Mouse (Mus musculus) neural tube, embryonic 12.5 days (tissue): Measurements from ENCODE around the gene Mapk8. TPM values are rescaled to one million over a fixed set of nuclear protein-coding genes. Genes with fewer than 3 reads are reported as not detected.
A peak's percentile ranks its signal among the peaks of the same experiment; 100 is the strongest.

Source experiments
- ATAC-seq: fragments of 200-750 bp; cut with Nextera tagmentation; 2 replicates; pipeline ENCODE4 v1.8.0; 2017; ENCODE audit warnings: low read depth, mild to moderate bottlenecking, moderate TSS enrichment, moderate library complexity; ENCODE audit not compliant: low FRiP score
- H3K27ac ChIP-seq: fragments of 300-500 bp; sonication (generic); 2 replicates; pipeline ENCODE4 v1.5.1; 2016
- H3K27me3 ChIP-seq: fragments of 300-500 bp; sonication (generic); replicated peaks from 2 replicates; pipeline ENCODE4 v1.6.1; 2016; ENCODE audit warnings: mild to moderate bottlenecking
- H3K36me3 ChIP-seq: fragments of 300-500 bp; sonication (generic); 2 replicates; pipeline ENCODE4 v1.6.1; 2016; ENCODE audit warnings: mild to moderate bottlenecking
- H3K4me1 ChIP-seq: fragments of 300-500 bp; sonication (generic); 2 replicates; pipeline ENCODE4 v1.6.1; 2016
- H3K4me2 ChIP-seq: fragments of 300-500 bp; sonication (generic); replicated peaks from 2 replicates; pipeline ENCODE4 v1.6.1; 2016; ENCODE audit warnings: mild to moderate bottlenecking
- H3K4me3 ChIP-seq: fragments of 300-500 bp; sonication (generic); 2 replicates; pipeline ENCODE4 v1.5.1; 2016
- H3K9ac ChIP-seq: fragments of 300-500 bp; sonication (generic); 2 replicates; pipeline ENCODE4 v1.6.1; 2016; ENCODE audit warnings: mild to moderate bottlenecking
- H3K9me3 ChIP-seq: fragments of 300-500 bp; sonication (generic); 2 replicates; pipeline ENCODE4 v1.6.1; 2016; ENCODE audit warnings: mild to moderate bottlenecking
- WGBS: fragments of 180-500 bp; shearing (Covaris S2); methylation state at CpG from one replicate; pipeline ENCODE4 v1.1.7; 2016; 5-methylcytosine and 5-hydroxymethylcytosine counted together
- polyA plus RNA-seq: library from polyadenylated mRNA; unstranded; fragments of >200 nt; fragmentation: Nextera tagmentation; extraction: Ambion mirVana; gene quantifications from 2 replicates; pipeline ENCODE4 v1.2.1, GENCODE M21; 2016

Gene Mapk8
- polyA plus RNA-seq, 1 experiment from 2014 or later = 32.7 TPM

DNA sequence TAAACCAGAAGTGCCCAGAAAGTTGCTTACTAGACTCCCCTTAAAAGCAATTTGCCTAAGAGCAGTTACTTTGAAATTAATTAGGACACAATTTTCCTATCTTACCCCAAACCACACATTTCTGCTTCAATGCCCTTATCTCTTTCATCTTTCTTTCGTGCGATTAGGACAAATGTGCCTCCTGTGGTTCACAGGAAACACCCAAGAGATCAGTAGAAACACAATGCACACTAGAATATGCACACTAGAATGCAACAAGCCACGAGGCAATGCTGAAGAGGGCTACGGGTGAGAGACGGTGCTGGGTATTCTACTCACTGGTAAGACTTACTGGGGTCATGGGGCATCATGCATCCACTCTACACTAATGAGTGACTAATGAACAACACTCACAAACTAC is 68.2 kb downstream of the Mapk8 start:
- ATAC-seq = no peak

DNA sequence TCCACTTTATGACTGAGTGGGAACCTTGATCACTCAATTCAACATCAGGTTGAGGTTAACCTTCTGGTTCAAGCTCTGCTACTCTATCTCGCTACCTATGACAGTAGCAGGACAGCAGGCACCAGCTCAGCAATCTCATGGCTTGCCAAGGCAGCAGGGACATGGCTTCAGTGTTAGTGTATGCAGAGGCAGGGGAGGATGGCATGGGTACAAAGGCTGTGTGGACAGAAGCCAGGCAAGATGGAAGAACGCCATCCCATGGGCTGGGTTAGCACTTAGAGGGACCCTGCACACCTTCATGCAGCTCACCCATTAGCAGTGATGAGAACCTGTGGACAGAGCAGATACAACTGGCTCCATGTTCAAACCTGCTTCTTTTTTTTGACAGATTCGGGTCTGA is 69.7 kb downstream of the Mapk8 start:
- Histone ChIP-seq H3K9ac (no peak overlapping the region), H3K36me3 (peaks cover 14% of the 10 kb centered on the region), H3K27me3 (no peaks in the 10 kb centered on the region), H3K27ac (no peak overlapping the region), H3K4me3 (no peak overlapping the region), H3K4me1 (no peaks in the 10 kb centered on the region), H3K4me2 (no peak overlapping the region), H3K9me3 (no peaks in the 10 kb centered on the region)
- no peak for ATAC-seq
- WGBS = 94% methylated on average over 3 of the region's 3 CpGs

More for the DNA sequence above, 68.2 kb downstream of the Mapk8 start:
- WGBS = 88% methylated on average over 5 of the region's 5 CpGs
- Histone ChIP-seq H3K27ac (no peak overlapping the region), H3K4me3 (no peak overlapping the region), H3K4me2 (no peak overlapping the region), H3K36me3 (peaks cover 18% of the 10 kb centered on the region), H3K27me3 (no peaks in the 10 kb centered on the region), H3K4me1 (no peaks in the 10 kb centered on the region), H3K9me3 (no peaks in the 10 kb centered on the region), H3K9ac (no peak overlapping the region)

GRCm38 (mm10) chr14:33374089-33374488 is 72.9 kb downstream of the Mapk8 start:
- ATAC-seq = no peak

DNA sequence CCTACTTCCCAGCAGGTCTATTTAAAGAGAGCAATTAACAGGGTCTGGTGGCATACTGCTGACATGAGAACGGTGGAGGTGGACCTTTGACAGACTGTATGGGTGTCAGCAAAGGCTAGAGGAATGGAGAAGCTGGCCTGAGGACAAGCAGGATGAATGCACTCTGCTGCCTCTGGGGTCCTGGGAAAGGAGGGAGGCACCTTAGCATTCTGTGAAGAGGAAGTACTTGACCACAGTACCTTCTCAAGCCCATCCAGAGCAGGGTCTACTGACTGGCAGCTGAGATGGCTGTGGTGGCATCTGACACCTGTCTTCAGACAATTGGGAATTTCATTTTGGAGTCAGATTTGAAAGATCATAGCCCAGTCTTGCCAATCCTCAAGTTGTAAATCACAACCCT is 73.7 kb downstream of the Mapk8 start:
- Histone ChIP-seq H3K4me2 (no peak overlapping the region), H3K4me1 (peaks cover 3% of the 10 kb centered on the region; the same call in 1 of the 2 replicates), H3K27me3 (no peaks in the 10 kb centered on the region), H3K9me3 (no peaks in the 10 kb centered on the region), H3K36me3 (peaks cover 3% of the 10 kb centered on the region), H3K9ac (no peak overlapping the region), H3K4me3 (no peak overlapping the region), H3K27ac (no peak overlapping the region)
- no peak for ATAC-seq
- WGBS = 38% methylated on average over 1 of the region's 1 CpGs

More at GRCm38 (mm10) chr14:33374089-33374488, 72.9 kb downstream of the Mapk8 start:
- H3K4me3 ChIP-seq = no peak overlapping the region
- H3K9me3 ChIP-seq = no peaks in the 10 kb centered on the region
- H3K27ac ChIP-seq = no peak overlapping the region
- H3K4me1 ChIP-seq = peaks cover 3% of the 10 kb centered on the region; the same call in 1 of the 2 replicates
- H3K4me2 ChIP-seq = no peak overlapping the region
- whole genome bisulfite sequencing = 84% methylated on average over 1 of the region's 1 CpGs
- no peak overlapping the region for H3K9ac ChIP-seq
- H3K36me3 ChIP-seq = peaks cover 4% of the 10 kb centered on the region
- H3K27me3 ChIP-seq = no peaks in the 10 kb centered on the region

GRCm38 (mm10) chr14:33371248-33371647 is 75.7 kb downstream of the Mapk8 start:
- ATAC-seq = peak; percentile 57; the same call in 1 of the 2 replicates
- Histone ChIP-seq H3K27me3 (no peaks in the 10 kb centered on the region), H3K9ac (no peak overlapping the region), H3K9me3 (no peaks in the 10 kb centered on the region), H3K27ac (no peak overlapping the region), H3K36me3 (no peaks in the 10 kb centered on the region), H3K4me1 (peaks cover 11% of the 10 kb centered on the region), H3K4me3 (no peak overlapping the region), H3K4me2 (no peak overlapping the region)
- WGBS = 15% methylated on average over 3 of the region's 3 CpGs

- no peak for ATAC-seq
- WGBS = 15% methylated on average over 7 of the region's 7 CpGs
- no peaks in the 10 kb centered on the region for H3K27me3 ChIP-seq
- no peaks in the 10 kb centered on the region for H3K9me3 ChIP-seq
- H3K9ac ChIP-seq = no peak overlapping the region
- H3K4me2 ChIP-seq = peak overlapping the region; percentile 17; the same call in 1 of the 2 replicates
- no peak overlapping the region for H3K4me3 ChIP-seq
- H3K27ac ChIP-seq = no peak overlapping the region
- no peaks in the 10 kb centered on the region for H3K36me3 ChIP-seq
- H3K4me1 ChIP-seq = peaks cover 11% of the 10 kb centered on the region
Observed at GRCm38 (mm10) chr14:33370056-33370455, 76.9 kb downstream of the Mapk8 start.

DNA sequence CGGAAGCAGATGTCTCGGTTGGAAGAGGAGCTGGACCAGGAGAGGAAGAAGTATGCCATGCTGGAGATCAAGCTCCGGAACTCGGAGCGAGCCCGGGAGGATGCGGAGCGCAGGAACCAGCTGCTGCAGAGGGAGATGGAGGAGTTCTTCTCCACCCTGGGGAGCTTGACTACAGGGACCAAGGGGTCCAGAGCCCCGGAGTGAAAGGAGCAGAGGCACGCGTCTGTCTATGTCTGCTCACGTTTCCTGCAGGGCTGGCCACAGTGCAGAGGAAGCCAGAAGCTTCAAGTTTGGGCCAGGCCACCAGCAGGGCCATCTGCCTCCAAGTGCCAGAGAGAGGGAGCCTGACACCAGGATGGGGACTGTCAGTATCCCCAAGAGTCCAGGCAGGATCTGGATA is 77.6 kb downstream of the Mapk8 start:
- peaks cover 11% of the 10 kb centered on the region for H3K4me1 ChIP-seq
- H3K27ac ChIP-seq = no peak overlapping the region
- H3K36me3 ChIP-seq = no peaks in the 10 kb centered on the region
- H3K9ac ChIP-seq = no peak overlapping the region
- WGBS = 85% methylated on average over 12 of the region's 12 CpGs
- H3K9me3 ChIP-seq = no peaks in the 10 kb centered on the region
- no peak overlapping the region for H3K4me3 ChIP-seq
- no peaks in the 10 kb centered on the region for H3K27me3 ChIP-seq
- ATAC-seq = no peak
- H3K4me2 ChIP-seq = no peak overlapping the region

DNA sequence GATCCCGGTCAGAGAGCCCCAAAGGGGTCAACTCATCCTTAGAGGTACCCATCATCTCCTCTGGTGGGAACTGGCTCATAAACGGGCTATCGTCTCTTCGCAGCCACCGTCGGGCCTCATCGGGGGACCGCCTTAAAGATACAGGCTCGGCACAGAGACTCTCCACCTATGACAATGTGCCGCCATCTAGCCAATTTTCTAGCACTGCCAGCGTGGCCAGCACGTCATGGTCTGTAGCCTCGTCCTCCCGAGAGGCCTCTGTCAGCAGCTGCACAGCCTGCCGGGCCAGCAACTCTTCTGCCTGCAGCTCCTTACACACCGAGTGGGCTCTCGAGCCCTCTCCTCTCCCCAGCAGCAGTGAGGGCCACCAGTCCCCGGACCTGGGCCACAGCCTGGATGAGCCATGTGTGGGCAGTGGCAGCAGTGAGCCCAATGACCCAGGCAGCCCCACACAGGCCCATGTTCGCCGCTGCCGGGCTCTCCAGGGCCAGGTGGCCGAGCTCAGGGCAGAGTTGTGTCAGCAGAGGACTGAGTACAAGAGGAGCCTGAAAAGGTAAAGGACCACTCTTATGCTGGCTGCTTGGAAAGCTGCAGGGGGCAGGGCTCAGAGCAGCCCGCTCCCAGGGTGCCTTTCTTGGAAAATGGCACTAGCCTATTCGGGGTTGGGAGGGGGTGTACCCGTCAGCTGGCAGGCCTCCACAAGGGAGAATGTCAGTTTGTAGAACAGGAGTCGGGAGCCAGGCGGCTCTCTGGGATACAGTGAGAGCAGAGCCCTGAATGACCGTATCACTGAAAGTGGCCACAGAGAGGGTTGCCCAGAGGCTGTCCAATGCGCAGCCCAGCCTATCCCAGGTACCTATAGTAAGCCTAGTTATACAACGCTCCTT is 79.8 kb downstream of the Mapk8 start:
- no peak overlapping the region for H3K4me3 ChIP-seq
- peak; percentile 35; the same call in 1 of the 2 replicates for ATAC-seq
- WGBS = 72% methylated on average over 30 of the region's 30 CpGs
- no peak overlapping the region for H3K9ac ChIP-seq
- H3K4me2 ChIP-seq = no peak overlapping the region
- H3K36me3 ChIP-seq = no peaks in the 10 kb centered on the region
- H3K27me3 ChIP-seq = no peaks in the 10 kb centered on the region
- H3K27ac ChIP-seq = no peak overlapping the region
- H3K9me3 ChIP-seq = no peaks in the 10 kb centered on the region
- peaks cover 19% of the 10 kb centered on the region for H3K4me1 ChIP-seq

GRCm38 (mm10) chr14:33364061-33364460 is 82.9 kb downstream of the Mapk8 start:
- no peak overlapping the region for H3K4me2 ChIP-seq
- no peak overlapping the region for H3K27ac ChIP-seq
- H3K36me3 ChIP-seq = no peaks in the 10 kb centered on the region
- no peaks in the 10 kb centered on the region for H3K27me3 ChIP-seq
- 86% methylated on average over 2 of the region's 2 CpGs for WGBS
- no peak overlapping the region for H3K9ac ChIP-seq
- H3K4me1 ChIP-seq = peaks cover 17% of the 10 kb centered on the region
- no peak for ATAC-seq
- H3K4me3 ChIP-seq = no peak overlapping the region
- H3K9me3 ChIP-seq = no peaks in the 10 kb centered on the region

GRCm38 (mm10) chr14:33363611-33364010 is 83.3 kb downstream of the Mapk8 start:
- Histone ChIP-seq H3K4me1 (peaks cover 17% of the 10 kb centered on the region), H3K9me3 (no peaks in the 10 kb centered on the region), H3K4me2 (no peak overlapping the region), H3K36me3 (no peaks in the 10 kb centered on the region), H3K4me3 (no peak overlapping the region), H3K27ac (no peak overlapping the region), H3K27me3 (no peaks in the 10 kb centered on the region), H3K9ac (no peak overlapping the region)
- no peak for ATAC-seq
- 82% methylated on average over 5 of the region's 5 CpGs for WGBS

DNA sequence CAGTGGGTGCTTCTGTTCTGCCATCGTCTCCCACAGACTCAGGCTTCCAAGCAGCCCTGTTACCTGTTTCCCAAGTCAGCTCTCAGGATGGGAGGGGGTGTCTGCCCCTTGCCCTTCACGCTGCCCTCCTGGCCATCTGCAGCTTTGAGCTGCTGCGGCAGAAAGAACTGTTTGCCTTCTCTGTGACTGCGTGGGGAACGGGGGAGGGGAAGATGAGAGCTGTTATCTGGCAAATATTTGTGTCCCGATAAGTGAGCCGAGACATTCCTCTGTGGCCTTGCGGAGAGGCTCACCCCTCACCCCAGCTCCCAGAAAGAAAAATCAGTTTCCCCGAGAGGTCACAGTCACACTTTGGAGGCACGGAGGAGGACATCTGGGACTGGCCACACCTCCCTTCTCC is 84.2 kb downstream of the Mapk8 start:
- Histone ChIP-seq H3K36me3 (no peaks in the 10 kb centered on the region), H3K9ac (no peak overlapping the region), H3K4me1 (peaks cover 17% of the 10 kb centered on the region), H3K27me3 (no peaks in the 10 kb centered on the region), H3K27ac (no peak overlapping the region), H3K9me3 (no peaks in the 10 kb centered on the region), H3K4me2 (no peak overlapping the region), H3K4me3 (no peak overlapping the region)
- no peak for ATAC-seq
- WGBS = 49% methylated on average over 10 of the region's 10 CpGs

DNA sequence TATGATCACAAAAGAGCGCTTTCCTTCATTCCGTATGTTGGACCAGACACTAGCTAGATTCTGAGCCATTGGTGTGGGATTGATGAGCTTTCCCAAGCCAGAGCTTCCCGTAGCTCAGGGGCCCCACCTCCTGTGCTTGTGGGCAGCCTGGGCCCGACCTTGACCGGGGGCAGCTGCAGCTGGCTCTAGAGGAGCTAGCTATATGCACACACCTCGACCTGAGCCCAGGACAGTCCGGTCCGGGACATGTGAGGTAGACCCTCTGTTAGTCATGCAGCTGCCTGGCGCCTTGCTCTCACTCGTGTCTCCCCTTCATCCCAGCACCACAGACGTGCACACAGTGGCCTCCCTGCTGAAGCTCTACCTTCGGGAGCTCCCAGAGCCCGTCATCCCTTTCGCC is 84.8 kb downstream of the Mapk8 start:
- WGBS = 73% methylated on average over 14 of the region's 14 CpGs
- Histone ChIP-seq H3K4me1 (peaks cover 15% of the 10 kb centered on the region), H3K27me3 (no peaks in the 10 kb centered on the region), H3K9ac (no peak overlapping the region), H3K4me2 (no peak overlapping the region), H3K9me3 (no peaks in the 10 kb centered on the region), H3K27ac (no peak overlapping the region), H3K36me3 (no peaks in the 10 kb centered on the region), H3K4me3 (no peak overlapping the region)
- ATAC-seq = no peak

DNA sequence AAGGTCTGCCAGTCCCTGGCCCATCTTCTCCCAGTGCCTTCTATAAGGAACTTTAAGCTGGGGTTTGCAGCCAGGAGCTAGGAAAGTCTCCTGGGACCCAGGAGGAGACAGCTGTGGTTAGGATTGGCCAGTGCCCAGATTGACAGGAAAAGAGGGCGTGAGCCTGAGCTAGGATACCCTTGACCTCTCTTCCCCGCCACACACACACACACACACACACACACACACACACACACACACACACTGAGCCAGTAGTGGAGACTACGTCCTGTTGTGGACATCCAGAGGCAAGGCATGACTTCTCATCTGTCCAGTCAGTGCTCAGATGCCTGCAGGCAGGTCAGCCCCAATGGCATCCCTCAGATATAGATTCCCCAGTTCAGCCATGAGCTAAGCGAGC is 85.4 kb downstream of the Mapk8 start:
- no peaks in the 10 kb centered on the region for H3K36me3 ChIP-seq
- no peak for ATAC-seq

More for the DNA sequence above, 85.4 kb downstream of the Mapk8 start:
- Histone ChIP-seq H3K4me3 (no peak overlapping the region), H3K27me3 (no peaks in the 10 kb centered on the region), H3K4me2 (no peak overlapping the region), H3K4me1 (peaks cover 10% of the 10 kb centered on the region), H3K27ac (no peak overlapping the region), H3K9ac (no peak overlapping the region), H3K9me3 (no peaks in the 10 kb centered on the region)
- 73% methylated on average over 4 of the region's 4 CpGs for WGBS
